Mouse (Mus musculus) C2C12 (cell line): ENCODE data around the gene Cux1.

Experiments
- CEBPB ChIP-seq: IDR thresholded peaks from one replicate; pipeline ENCODE4 v1.6.1; 2011; ENCODE audit warnings: low read depth, mild to moderate bottlenecking, control low read depth, moderate library complexity
- CTCF ChIP-seq: IDR thresholded peaks from one replicate; pipeline ENCODE4 v1.5.1; 2011; ENCODE audit not compliant: control insufficient read depth, insufficient read depth, insufficient read length
- MYOG ChIP-seq: IDR thresholded peaks from one replicate; pipeline ENCODE4 v1.6.1; 2011; ENCODE audit not compliant: control insufficient read depth, insufficient read length; ENCODE audit errors: extremely low read depth
- USF1 ChIP-seq: IDR thresholded peaks from one replicate; pipeline ENCODE4 v1.6.1; 2011; ENCODE audit warnings: low read depth, mild to moderate bottlenecking, control low read depth, moderate library complexity

DNA sequence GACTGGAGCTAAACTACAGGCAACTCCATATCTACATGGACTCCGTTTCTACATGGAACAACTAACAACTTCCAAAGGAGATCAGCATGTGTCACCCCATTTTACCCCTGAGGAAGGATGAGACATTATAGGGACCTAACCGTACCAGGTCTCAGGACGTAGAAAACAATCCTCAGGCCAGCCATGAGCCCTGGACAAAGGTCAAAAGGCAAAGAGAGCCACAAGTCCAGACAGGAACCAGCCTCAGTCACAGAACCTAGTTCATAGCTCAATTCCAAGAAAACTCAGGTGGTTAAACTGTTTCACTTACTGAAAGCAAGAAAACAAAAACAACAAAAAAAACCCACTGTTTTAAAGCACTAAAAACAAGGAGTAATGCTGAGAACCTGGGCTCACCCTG, 50.7 kb downstream of the Cux1 start:
- no peak for TF ChIP-seq CTCF
- TF ChIP-seq USF1, result no peak
- TF ChIP-seq CEBPB, result no peak
- no peak for TF ChIP-seq MYOG
